Mouse (Mus musculus): ENCODE measurements around the gene Wipi2. TPM values are rescaled to one million over a fixed set of nuclear protein-coding genes. Genes with fewer than 3 reads are reported as not detected.

Wipi2 gene
- 40.1 and 42.9 TPM in 2 replicates for polyA plus RNA-seq (2014; fragmentation: Nextera tagmentation; extraction: Ambion mirVana)

- peak within 1 kb of the TSS; percentile 74 for H3K4me3 ChIP-seq (ENCODE audit: low read depth, low read length)
- WGBS: 87% methylated on average over 2 of the region's 2 CpGs
- H3K4me1 ChIP-seq (ENCODE audit: control insufficient read depth, insufficient read depth, low read length): peaks cover 4% of the 10 kb centered on the region; the same call in 1 of the 2 replicates
- no peaks in the 10 kb centered on the region for H3K27me3 ChIP-seq (ENCODE audit: control insufficient read depth, insufficient read depth, low read length)
- H3K36me3 ChIP-seq (ENCODE audit: control insufficient read depth, insufficient read depth, low read length): no peaks in the 10 kb centered on the region
- H3K9ac ChIP-seq (replicated peaks; ENCODE audit: low read depth, low read length): peak within 1 kb of the TSS; percentile 56; the same call in 1 of the 2 replicates
- peak within 1 kb of the TSS; percentile 62 for H3K4me2 ChIP-seq (replicated peaks; ENCODE audit: low read depth, low read length)
- peak within 1 kb of the TSS; percentile 87; the same call in 1 of the 2 replicates for H3K27ac ChIP-seq (ENCODE audit: low read length)
- no peak for ATAC-seq (ENCODE audit: insufficient number of reproducible peaks, insufficient read depth, low FRiP score, low read depth)
- H3K9me3 ChIP-seq (ENCODE audit: control insufficient read depth, low read depth, low read length): no peaks in the 10 kb centered on the region
Measured at GRCm38 (mm10) chr5:142627398-142627797, at the start of gene Wipi2. TSS of gene Wipi2 (plus strand) at chr5:142627698.

GRCm38 (mm10) chr5:142578192-142578591 lies 49.3 kb upstream of the Wipi2 start:
- H3K4me2 ChIP-seq (replicated peaks; ENCODE audit: low read depth, low read length): no peak overlapping the region
- ATAC-seq (ENCODE audit: insufficient number of reproducible peaks, insufficient read depth, low FRiP score, low read depth): no peak
- no peak overlapping the region for H3K4me3 ChIP-seq (ENCODE audit: low read depth, low read length)
- H3K36me3 ChIP-seq (ENCODE audit: control insufficient read depth, insufficient read depth, low read length): no peaks in the 10 kb centered on the region
- H3K4me1 ChIP-seq (ENCODE audit: control insufficient read depth, insufficient read depth, low read length): no peaks in the 10 kb centered on the region
- no peak overlapping the region for H3K9ac ChIP-seq (replicated peaks; ENCODE audit: low read depth, low read length)
- 85% methylated on average over 10 of the region's 10 CpGs for WGBS
- H3K27ac ChIP-seq (ENCODE audit: low read length): no peak overlapping the region
- no peaks in the 10 kb centered on the region for H3K9me3 ChIP-seq (ENCODE audit: control insufficient read depth, low read depth, low read length)
- no peaks in the 10 kb centered on the region for H3K27me3 ChIP-seq (ENCODE audit: control insufficient read depth, insufficient read depth, low read length)

GRCm38 (mm10) chr5:142581517-142581916 lies 46.0 kb upstream of the Wipi2 start:
- Histone ChIP-seq H3K9me3 (ENCODE audit: control insufficient read depth, low read depth, low read length) (no peaks in the 10 kb centered on the region; the same call in 1 of the 2 replicates), H3K27me3 (ENCODE audit: control insufficient read depth, insufficient read depth, low read length) (no peaks in the 10 kb centered on the region), H3K27ac (ENCODE audit: low read length) (no peak overlapping the region), H3K4me1 (ENCODE audit: control insufficient read depth, insufficient read depth, low read length) (no peaks in the 10 kb centered on the region), H3K36me3 (ENCODE audit: control insufficient read depth, insufficient read depth, low read length) (no peaks in the 10 kb centered on the region), H3K4me2 (replicated peaks; ENCODE audit: low read depth, low read length) (no peak overlapping the region), H3K9ac (replicated peaks; ENCODE audit: low read depth, low read length) (no peak overlapping the region), H3K4me3 (ENCODE audit: low read depth, low read length) (no peak overlapping the region)
- no peak for ATAC-seq (ENCODE audit: insufficient number of reproducible peaks, insufficient read depth, low FRiP score, low read depth)
- WGBS: 15% methylated on average over 5 of the region's 5 CpGs

DNA sequence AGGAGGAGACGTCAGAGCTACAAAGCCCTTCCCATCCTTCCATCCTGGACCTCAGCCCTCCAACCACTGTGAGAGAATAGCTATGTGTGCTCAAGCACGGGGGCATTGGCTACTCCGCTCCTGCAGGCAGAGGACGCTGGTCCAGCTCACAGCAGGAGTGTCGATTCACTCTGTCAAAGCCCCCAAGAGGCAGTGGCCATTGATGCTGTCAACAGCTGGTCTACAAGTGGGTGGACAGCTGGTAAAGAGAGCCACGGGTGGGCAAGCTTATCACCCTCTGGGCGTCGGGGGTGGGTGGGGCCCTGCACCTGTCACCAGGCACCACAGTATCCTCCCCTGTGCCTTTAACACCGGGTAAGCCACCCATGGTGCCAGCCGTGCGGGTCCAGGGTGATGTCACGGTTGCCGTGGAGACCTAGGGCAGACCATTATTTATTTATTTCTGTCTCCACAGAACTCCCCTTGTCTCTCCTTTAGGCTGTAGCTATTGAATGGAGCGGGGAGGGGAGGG lies 43.8 kb upstream of the Wipi2 start:
- Histone ChIP-seq H3K36me3 (ENCODE audit: control insufficient read depth, insufficient read depth, low read length) (no peaks in the 10 kb centered on the region), H3K9ac (replicated peaks; ENCODE audit: low read depth, low read length) (no peak overlapping the region), H3K4me1 (ENCODE audit: control insufficient read depth, insufficient read depth, low read length) (no peaks in the 10 kb centered on the region), H3K27ac (ENCODE audit: low read length) (no peak overlapping the region), H3K4me2 (replicated peaks; ENCODE audit: low read depth, low read length) (no peak overlapping the region), H3K9me3 (ENCODE audit: control insufficient read depth, low read depth, low read length) (no peaks in the 10 kb centered on the region; the same call in 1 of the 2 replicates), H3K27me3 (ENCODE audit: control insufficient read depth, insufficient read depth, low read length) (no peaks in the 10 kb centered on the region), H3K4me3 (ENCODE audit: low read depth, low read length) (no peak overlapping the region)
- WGBS: 50% methylated on average over 14 of the region's 14 CpGs
- ATAC-seq (ENCODE audit: insufficient number of reproducible peaks, insufficient read depth, low FRiP score, low read depth): peak; percentile 64; the same call in 1 of the 2 replicates

GRCm38 (mm10) chr5:142590953-142591616 lies 36.4 kb upstream of the Wipi2 start:
- 85% methylated on average over 6 of the region's 6 CpGs for WGBS
- no peak overlapping the region for H3K27ac ChIP-seq (ENCODE audit: low read length)

GRCm38 (mm10) chr5:142595698-142596097 lies 31.8 kb upstream of the Wipi2 start:
- no peak for ATAC-seq (ENCODE audit: insufficient number of reproducible peaks, insufficient read depth, low FRiP score, low read depth)
- Histone ChIP-seq H3K27ac (ENCODE audit: low read length) (no peak overlapping the region), H3K9ac (replicated peaks; ENCODE audit: low read depth, low read length) (no peak overlapping the region), H3K4me2 (replicated peaks; ENCODE audit: low read depth, low read length) (no peak overlapping the region), H3K4me3 (ENCODE audit: low read depth, low read length) (no peak overlapping the region), H3K9me3 (ENCODE audit: control insufficient read depth, low read depth, low read length) (no peaks in the 10 kb centered on the region), H3K27me3 (ENCODE audit: control insufficient read depth, insufficient read depth, low read length) (no peaks in the 10 kb centered on the region), H3K4me1 (ENCODE audit: control insufficient read depth, insufficient read depth, low read length) (no peaks in the 10 kb centered on the region), H3K36me3 (ENCODE audit: control insufficient read depth, insufficient read depth, low read length) (no peaks in the 10 kb centered on the region)
- 71% methylated on average over 3 of the region's 3 CpGs for WGBS

More at GRCm38 (mm10) chr5:142590953-142591616, 36.4 kb upstream of the Wipi2 start:
- no peak overlapping the region for H3K9ac ChIP-seq (replicated peaks; ENCODE audit: low read depth, low read length)
- H3K36me3 ChIP-seq (ENCODE audit: control insufficient read depth, insufficient read depth, low read length): no peaks in the 10 kb centered on the region
- no peaks in the 10 kb centered on the region for H3K27me3 ChIP-seq (ENCODE audit: control insufficient read depth, insufficient read depth, low read length)
- no peak overlapping the region for H3K4me3 ChIP-seq (ENCODE audit: low read depth, low read length)
- no peak for ATAC-seq (ENCODE audit: insufficient number of reproducible peaks, insufficient read depth, low FRiP score, low read depth)
- H3K4me1 ChIP-seq (ENCODE audit: control insufficient read depth, insufficient read depth, low read length): no peaks in the 10 kb centered on the region
- no peaks in the 10 kb centered on the region for H3K9me3 ChIP-seq (ENCODE audit: control insufficient read depth, low read depth, low read length)
- no peak overlapping the region for H3K4me2 ChIP-seq (replicated peaks; ENCODE audit: low read depth, low read length)

- no peak for ATAC-seq (ENCODE audit: insufficient number of reproducible peaks, insufficient read depth, low FRiP score, low read depth)
- H3K4me1 ChIP-seq (ENCODE audit: control insufficient read depth, insufficient read depth, low read length): no peaks in the 10 kb centered on the region
- H3K4me2 ChIP-seq (replicated peaks; ENCODE audit: low read depth, low read length): no peak overlapping the region
- no peak overlapping the region for H3K4me3 ChIP-seq (ENCODE audit: low read depth, low read length)
- H3K27ac ChIP-seq (ENCODE audit: low read length): no peak overlapping the region
- H3K36me3 ChIP-seq (ENCODE audit: control insufficient read depth, insufficient read depth, low read length): no peaks in the 10 kb centered on the region
- H3K9ac ChIP-seq (replicated peaks; ENCODE audit: low read depth, low read length): no peak overlapping the region
- no peaks in the 10 kb centered on the region for H3K27me3 ChIP-seq (ENCODE audit: control insufficient read depth, insufficient read depth, low read length)
- H3K9me3 ChIP-seq (ENCODE audit: control insufficient read depth, low read depth, low read length): no peaks in the 10 kb centered on the region
- whole genome bisulfite sequencing: 73% methylated on average over 6 of the region's 6 CpGs
Measured at GRCm38 (mm10) chr5:142596723-142597122, 30.8 kb upstream of the Wipi2 start.

DNA sequence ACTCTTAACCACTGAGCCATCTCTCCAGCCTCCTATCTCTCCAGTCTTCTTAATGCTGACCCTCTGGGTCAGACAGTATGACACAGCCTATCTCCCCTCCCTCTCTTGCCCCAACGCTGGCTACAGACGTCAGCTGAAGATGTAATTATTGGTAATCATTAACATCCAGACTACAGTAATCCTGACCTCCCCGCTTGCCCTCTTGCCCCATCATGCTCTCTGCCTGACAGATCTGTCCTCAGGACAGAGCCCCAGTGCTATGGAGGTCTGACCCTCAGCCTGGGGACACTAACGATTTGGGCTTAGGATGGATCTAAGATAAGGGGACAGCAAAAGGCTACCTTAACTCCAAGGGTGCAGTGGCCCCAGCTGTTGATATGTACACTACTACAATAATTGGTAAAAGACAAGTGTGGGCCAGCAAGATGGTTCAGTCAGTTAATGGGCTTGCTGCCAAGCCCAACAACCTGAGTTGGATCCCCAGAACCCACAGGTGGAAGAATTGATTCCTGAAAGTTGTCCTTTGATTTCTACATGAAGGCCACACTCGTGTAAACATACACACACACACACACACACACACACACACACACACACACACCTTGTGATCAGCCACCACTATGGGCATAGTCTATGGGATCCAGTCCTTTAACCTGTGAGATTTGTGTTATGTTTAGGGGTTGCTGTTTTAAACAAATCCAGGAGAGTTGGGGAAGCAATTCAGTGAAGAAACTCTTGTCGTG lies 29.7 kb upstream of the Wipi2 start:
- Histone ChIP-seq H3K36me3 (ENCODE audit: control insufficient read depth, insufficient read depth, low read length) (no peaks in the 10 kb centered on the region), H3K27ac (ENCODE audit: low read length) (no peak overlapping the region), H3K4me1 (ENCODE audit: control insufficient read depth, insufficient read depth, low read length) (no peaks in the 10 kb centered on the region), H3K9me3 (ENCODE audit: control insufficient read depth, low read depth, low read length) (no peaks in the 10 kb centered on the region), H3K4me2 (replicated peaks; ENCODE audit: low read depth, low read length) (no peak overlapping the region), H3K4me3 (ENCODE audit: low read depth, low read length) (no peak overlapping the region), H3K9ac (replicated peaks; ENCODE audit: low read depth, low read length) (no peak overlapping the region), H3K27me3 (ENCODE audit: control insufficient read depth, insufficient read depth, low read length) (no peaks in the 10 kb centered on the region)
- WGBS: 59% methylated on average over 6 of the region's 6 CpGs
- ATAC-seq (ENCODE audit: insufficient number of reproducible peaks, insufficient read depth, low FRiP score, low read depth): no peak

Data from stomach, embryonic 14.5 days (tissue).